In the genomic region with DNA sequence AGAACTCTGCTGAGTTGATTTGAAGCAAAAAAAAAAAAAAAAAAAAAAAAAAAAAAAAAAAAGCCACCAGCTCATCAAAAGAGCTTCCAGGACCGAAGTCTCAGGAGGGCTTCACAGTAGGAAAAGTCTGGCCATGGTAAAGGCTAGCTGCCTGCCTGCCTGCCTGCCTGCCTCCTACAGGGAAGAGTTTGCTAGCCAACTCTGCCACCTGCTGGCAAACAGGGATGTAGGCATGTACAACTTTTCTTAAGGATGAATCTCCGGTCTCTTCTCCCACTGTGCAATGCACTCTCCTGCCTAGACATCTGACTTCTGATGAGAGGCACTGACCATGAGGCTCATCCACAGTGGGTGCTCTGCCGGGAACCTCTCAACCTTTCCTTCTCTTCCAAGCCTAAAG, we compare ENCODE assay signal across 8 mouse cellular contexts.
A peak's percentile ranks its signal among the peaks of the same experiment; 100 is the strongest.
DNase-seq lines count a peak whose midpoint lies in the region; ATAC-seq and TF ChIP-seq lines count a peak whose summit lies in the region.

No protein-coding gene starts in this region.

- no peak for TF ChIP-seq POLR2A in CH12.LX (IDR thresholded peaks at IDR 0.05; ENCODE audit: low read depth, low read length)

- 19% methylated on average over 3 of the region's 3 CpGs for WGBS in limb, embryonic 15.5 days

- H3K9ac ChIP-seq in CH12.LX (ENCODE audit: insufficient read depth, low read depth), result no peak overlapping the region
- H3K9ac ChIP-seq in limb, embryonic 15.5 days, result no peak overlapping the region

- peak; percentile 89 for TF ChIP-seq RAD21 in CH12.LX (IDR thresholded peaks at IDR 0.05; ENCODE audit: low read depth, low read length)

- DNase-seq in CH12.LX (ENCODE audit: extremely low read depth), result peak; percentile 56
- peak; percentile 42 for DNase-seq in adrenal gland, adult 8-10 months
- DNase-seq in embryo, embryonic 9.5 days (ENCODE audit: extremely low spot score), result peak; percentile 68
- peak; percentile 51 for DNase-seq in heart, adult 8-10 months (ENCODE audit: low spot score)
- peak; percentile 55 to 64 for DNase-seq in kidney, adult 8-10 months
- DNase-seq in neural tube, embryonic 10.5 days (ENCODE audit: extremely low spot score, low spot score), result peak; percentile 65
- peak; percentile 30 for DNase-seq in thymus, postnatal 14 days

- no peak overlapping the region for H3K4me2 ChIP-seq in CH12.LX (ENCODE audit: insufficient read depth, low read depth, poor library complexity, severe bottlenecking)
- no peak overlapping the region for H3K4me2 ChIP-seq in limb, embryonic 15.5 days

- in situ Hi-C loops in CH12.LX (cut with MboI; ENCODE audit: low pct_ligation_motif_present, low pct_unique_long_range_greater_than_20kb, low sequenced_read_pairs), result no loop called here

- no peak for TF ChIP-seq EP300 in CH12.LX (IDR thresholded peaks at IDR 0.05; ENCODE audit: low read length)

- H3K27ac ChIP-seq in CH12.LX (ENCODE audit: insufficient read depth, low read depth), result no peak overlapping the region
- H3K27ac ChIP-seq in limb, embryonic 15.5 days, result no peak overlapping the region

- H3K79me2 ChIP-seq in CH12.LX (replicated peaks; ENCODE audit: control insufficient read depth, extremely low read depth, insufficient read depth, poor library complexity, severe bottlenecking), result no peaks in the 10 kb centered on the region

- H3K4me3 ChIP-seq in CH12.LX (replicated peaks in 1 of 3; ENCODE audit: low read depth in 2 of 3, low read length in 2 of 3, poor library complexity in 1 of 3), result no peak overlapping the region
- H3K4me3 ChIP-seq in limb, embryonic 15.5 days, result no peak overlapping the region

- no peaks in the 10 kb centered on the region for H3K27me3 ChIP-seq in CH12.LX (replicated peaks)
- no peaks in the 10 kb centered on the region for H3K27me3 ChIP-seq in limb, embryonic 15.5 days

- H3K9me3 ChIP-seq in CH12.LX (replicated peaks; ENCODE audit: low read length), result no peaks in the 10 kb centered on the region
- H3K9me3 ChIP-seq in limb, embryonic 15.5 days, result no peaks in the 10 kb centered on the region

- no peaks in the 10 kb centered on the region for H3K36me3 ChIP-seq in CH12.LX (replicated peaks in 1 of 2; ENCODE audit: control insufficient read depth in 1 of 2, insufficient read depth in 1 of 2, low read length in 1 of 2)
- no peaks in the 10 kb centered on the region for H3K36me3 ChIP-seq in limb, embryonic 15.5 days

- no peaks in the 10 kb centered on the region for H3K4me1 ChIP-seq in CH12.LX (ENCODE audit: control insufficient read depth in 1 of 2, insufficient read depth in 2 of 2)
- H3K4me1 ChIP-seq in limb, embryonic 15.5 days, result peaks cover 5% of the 10 kb centered on the region

- dilution Hi-C loops in CH12.LX (cut with MboI; ENCODE audit: extremely low pct_ligation_motif_present, extremely low pct_unique_long_range_greater_than_20kb, low sequenced_read_pairs), result no loop called here

- peak; percentile 22 to 90; a peak in 3 of 4 replicates for TF ChIP-seq CTCF in CH12.LX (conservative IDR thresholded peaks at IDR 0.05 in 1 of 2, IDR thresholded peaks at IDR 0.05 in 1 of 2; ENCODE audit: low read depth in 2 of 2, low read length in 2 of 2)

- peak; percentile 41; the same call in 1 of the 2 replicates for ATAC-seq in limb, embryonic 15.5 days (ENCODE audit: insufficient number of reproducible peaks, low FRiP score, low TSS enrichment, low read depth)

TF ChIP-seq in CH12.LX, 34 proteins besides CTCF, POLR2A, EP300 and RAD21:
- TF ChIP-seq ZC3H11A (IDR thresholded peaks at IDR 0.05; ENCODE audit: low read depth, low read length) (peak; percentile 21), POLR2AphosphoS2 (IDR thresholded peaks at IDR 0.05; ENCODE audit: low read depth, low read length) (no peak), JUND (conservative IDR thresholded peaks at IDR 0.05; ENCODE audit: low read depth, low read length) (no peak), IRF4 (IDR thresholded peaks at IDR 0.05; ENCODE audit: low read depth, low read length) (no peak), ZKSCAN1 (IDR thresholded peaks at IDR 0.05; ENCODE audit: borderline replicate concordance, low read depth, low read length) (no peak), USF1 (IDR thresholded peaks at IDR 0.05; ENCODE audit: low read depth, low read length) (no peak), ZNF384 (IDR thresholded peaks at IDR 0.05; ENCODE audit: low read depth, low read length) (peak; percentile 53; the same call in 1 of the 2 replicates), MXI1 (IDR thresholded peaks at IDR 0.05; ENCODE audit: low read depth, low read length) (no peak), PAX5 (IDR thresholded peaks at IDR 0.05; ENCODE audit: low read length) (no peak), MEF2A (IDR thresholded peaks at IDR 0.05; ENCODE audit: borderline replicate concordance, low read depth, low read length) (no peak), CHD2 (IDR thresholded peaks at IDR 0.05; ENCODE audit: low read length) (no peak), BHLHE40 (IDR thresholded peaks at IDR 0.05; ENCODE audit: low read depth, low read length) (no peak), ZMIZ1 (IDR thresholded peaks at IDR 0.05; ENCODE audit: low read depth, low read length) (no peak), MAZ (IDR thresholded peaks at IDR 0.05; ENCODE audit: low read depth, low read length) (no peak), GABPA (IDR thresholded peaks at IDR 0.05; ENCODE audit: insufficient replicate concordance, low read depth, low read length) (no peak), JUN (IDR thresholded peaks at IDR 0.05; ENCODE audit: insufficient read depth, low read depth, low read length) (no peak), CHD1 (IDR thresholded peaks at IDR 0.05; ENCODE audit: low read depth, low read length) (no peak), NELFE (IDR thresholded peaks at IDR 0.05; ENCODE audit: low read depth, low read length) (no peak), ETS1 (conservative IDR thresholded peaks at IDR 0.05; ENCODE audit: low read depth, low read length) (no peak), MYC (IDR thresholded peaks at IDR 0.05; ENCODE audit: low read depth, low read length) (no peak), HCFC1 (IDR thresholded peaks at IDR 0.05; ENCODE audit: low read depth, low read length) (no peak), KAT2A (IDR thresholded peaks at IDR 0.05; ENCODE audit: insufficient replicate concordance, low read length) (no peak), MAX (IDR thresholded peaks at IDR 0.05; ENCODE audit: low read length) (no peak), TBP (conservative IDR thresholded peaks at IDR 0.05; ENCODE audit: low read depth, low read length) (no peak), NRF1 (IDR thresholded peaks at IDR 0.05; ENCODE audit: low read depth, low read length) (no peak), SIN3A (IDR thresholded peaks at IDR 0.05; ENCODE audit: low read length) (no peak), SMC3 (IDR thresholded peaks at IDR 0.05; ENCODE audit: low read depth, low read length) (peak; percentile 81)
